Mouse (Mus musculus) heart, embryonic 11.5 days (tissue): ENCODE measurements around the gene Gng3. TPM values are rescaled to one million over a fixed set of nuclear protein-coding genes. Genes with fewer than 3 reads are reported as not detected.
A peak's percentile ranks its signal among the peaks of the same experiment; 100 is the strongest.

ENCODE experiments used
- ATAC-seq: fragments of 200-750 bp; cut with Nextera tagmentation; replicated peaks from 2 replicates; pipeline ENCODE4 v1.8.0; 2017; ENCODE audit warnings: moderate library complexity; ENCODE audit not compliant: insufficient number of reproducible peaks, low FRiP score, low TSS enrichment
- H3K27ac ChIP-seq: fragments of 300-500 bp; sonication (generic); 2 replicates; pipeline ENCODE4 v1.5.1; 2014; ENCODE audit warnings: mild to moderate bottlenecking, low read depth, low read length
- H3K27me3 ChIP-seq: fragments of 300-500 bp; sonication (generic); 2 replicates; pipeline ENCODE4 v1.6.1; 2014; ENCODE audit warnings: mild to moderate bottlenecking, low read length, mixed read lengths; ENCODE audit not compliant: control insufficient read depth, insufficient read depth
- H3K36me3 ChIP-seq: fragments of 300-500 bp; sonication (generic); 2 replicates; pipeline ENCODE4 v1.6.1; 2014; ENCODE audit warnings: mild to moderate bottlenecking, low read length, moderate library complexity, mixed read lengths; ENCODE audit not compliant: control insufficient read depth, insufficient read depth
- H3K4me1 ChIP-seq: fragments of 300-500 bp; sonication (generic); 2 replicates; pipeline ENCODE4 v1.6.1; 2014; ENCODE audit warnings: low read length; ENCODE audit not compliant: control insufficient read depth, insufficient read depth
- H3K4me2 ChIP-seq: fragments of 300-500 bp; sonication (generic); 2 replicates; pipeline ENCODE4 v1.6.1; 2014; ENCODE audit warnings: mild to moderate bottlenecking, moderate library complexity
- H3K4me3 ChIP-seq: fragments of 300-500 bp; sonication (generic); 2 replicates; pipeline ENCODE4 v1.5.1; 2014; ENCODE audit warnings: low read depth, low read length
- H3K9ac ChIP-seq: fragments of 300-500 bp; sonication (generic); 2 replicates; pipeline ENCODE4 v1.6.1; 2014; ENCODE audit warnings: mild to moderate bottlenecking, low read depth, low read length, moderate library complexity
- H3K9me3 ChIP-seq: fragments of 300-500 bp; sonication (generic); replicated peaks from 2 replicates; pipeline ENCODE4 v1.6.1; 2016; ENCODE audit warnings: low read length; ENCODE audit not compliant: control insufficient read depth
- WGBS: fragments of 180-500 bp; shearing (Covaris S2); extraction: QIAGEN DNeasy Blood & Tissue Kit; methylation state at CpG from one replicate; pipeline ENCODE4 v1.1.7; 2014; ENCODE audit not compliant: insufficient replicate concordance; 5-methylcytosine and 5-hydroxymethylcytosine counted together
- polyA plus RNA-seq: library from polyadenylated mRNA; unstranded; fragments of >200 nt; fragmentation: Nextera tagmentation; extraction: Ambion mirVana; gene quantifications from 2 replicates; pipeline ENCODE4 v1.2.1, GENCODE M21; 2014

Gene Gng3
- polyA plus RNA-seq, 1 experiment from 2014 or later, result 3.5 TPM

DNA sequence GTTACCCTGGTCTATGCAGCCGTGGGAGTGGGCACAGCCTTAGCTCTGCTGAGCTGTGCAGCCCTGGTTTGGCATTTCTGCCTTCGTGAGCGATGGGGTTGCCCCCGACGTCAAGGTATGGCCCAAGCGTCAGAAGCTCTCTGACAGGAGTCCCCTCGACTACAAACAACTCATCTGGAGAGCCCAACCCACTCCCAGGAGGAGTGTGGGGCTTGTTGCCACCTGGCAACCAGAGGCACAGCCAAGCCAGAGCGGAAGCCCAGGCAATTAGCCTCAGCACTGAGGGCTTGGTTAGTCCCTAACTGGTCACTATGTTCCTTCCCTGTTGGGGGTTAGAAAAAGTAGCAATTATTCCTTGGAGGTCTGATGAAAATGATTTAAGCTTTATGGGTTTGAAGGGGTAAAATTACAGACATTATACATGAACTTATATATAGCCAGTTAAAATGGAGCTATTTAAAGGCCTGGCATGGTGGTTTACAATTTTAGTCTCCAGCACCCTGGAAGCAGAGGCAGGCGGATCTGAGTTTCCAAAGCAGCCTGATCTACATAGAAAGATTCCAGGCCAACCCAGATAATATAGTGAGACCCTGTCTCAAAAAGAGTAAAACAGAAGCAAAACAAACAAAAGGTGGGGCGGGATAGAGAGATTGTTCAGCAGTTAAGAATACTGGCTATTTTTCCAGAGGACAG, 13.4 kb upstream of the Gng3 start:
- WGBS, result 47% methylated on average over 10 of the region's 10 CpGs
- H3K9me3 ChIP-seq, result no peaks in the 10 kb centered on the region
- H3K4me2 ChIP-seq, result no peak overlapping the region
- no peaks in the 10 kb centered on the region for H3K27me3 ChIP-seq
- H3K36me3 ChIP-seq, result no peaks in the 10 kb centered on the region
- peaks cover 4% of the 10 kb centered on the region; the same call in 1 of the 2 replicates for H3K4me1 ChIP-seq
- no peak overlapping the region for H3K27ac ChIP-seq
- no peak overlapping the region for H3K9ac ChIP-seq
- no peak overlapping the region for H3K4me3 ChIP-seq
- ATAC-seq, result no peak

DNA sequence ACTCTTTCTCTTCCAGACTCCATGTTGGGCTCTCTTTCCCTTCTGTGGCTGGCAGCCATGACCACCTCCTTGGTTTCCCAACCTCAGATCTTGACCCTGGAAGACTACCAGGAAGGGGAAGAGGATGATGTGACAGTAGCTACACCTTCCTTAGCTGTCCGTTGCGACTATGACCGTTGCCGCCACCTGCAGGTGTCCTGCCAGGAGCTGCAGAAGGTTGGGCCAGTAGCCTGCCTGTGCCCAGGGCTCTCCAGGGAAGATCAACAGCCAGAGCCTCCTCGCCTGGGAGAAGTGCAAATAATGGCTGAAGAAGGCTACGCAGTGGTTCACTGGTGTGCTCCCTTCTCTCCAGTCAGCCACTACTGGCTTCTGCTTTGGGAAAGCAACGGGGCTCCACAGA, 12.6 kb upstream of the Gng3 start:
- no peak overlapping the region for H3K4me3 ChIP-seq
- no peaks in the 10 kb centered on the region for H3K27me3 ChIP-seq
- H3K9ac ChIP-seq, result no peak overlapping the region
- H3K36me3 ChIP-seq, result 0 out of 2 replicates have a peak, but pooled peaks cover 3% of the 10 kb centered on the region
- H3K4me1 ChIP-seq, result peaks cover 4% of the 10 kb centered on the region; the same call in 1 of the 2 replicates
- no peak overlapping the region for H3K27ac ChIP-seq
- WGBS, result 41% methylated on average over 7 of the region's 7 CpGs
- no peak for ATAC-seq
- H3K4me2 ChIP-seq, result no peak overlapping the region
- H3K9me3 ChIP-seq, result no peaks in the 10 kb centered on the region

DNA sequence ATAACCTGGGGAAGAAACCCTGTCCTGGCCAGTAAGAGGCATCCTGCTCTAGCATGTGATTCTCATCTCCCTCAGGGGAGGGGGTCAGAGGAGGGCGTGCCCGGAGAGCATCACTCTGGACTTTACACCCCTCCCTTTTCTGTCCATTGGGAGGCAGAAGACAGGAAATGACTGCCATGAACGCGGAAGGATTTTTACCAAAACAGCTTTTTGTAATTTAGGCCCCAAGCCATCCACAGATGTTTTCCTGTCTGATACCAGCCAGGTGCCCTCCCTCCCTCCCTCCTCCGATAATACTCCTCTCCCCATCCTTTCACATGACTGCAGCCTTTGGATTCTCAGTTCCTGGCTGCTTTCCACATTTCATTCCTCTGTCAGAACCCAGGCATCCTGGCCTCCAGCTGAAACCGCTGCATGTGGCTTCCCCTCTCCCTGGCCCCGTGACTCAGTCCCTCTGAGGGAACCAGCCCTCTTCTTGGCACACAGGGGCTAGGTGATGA, 11.5 kb upstream of the Gng3 start, which contains the start of gene Lrrn4cl:
Lrrn4cl (plus strand) TSS at position 367 of the 500 bp plus-strand sequence.
- WGBS, result 26% methylated on average over 7 of the region's 7 CpGs
- no peak within 1 kb of the TSS for H3K4me3 ChIP-seq
- peaks cover 4% of the 10 kb centered on the region; the same call in 1 of the 2 replicates for H3K4me1 ChIP-seq
- H3K4me2 ChIP-seq, result peak within 1 kb of the TSS; percentile 7; the same call in 1 of the 2 replicates
- H3K27ac ChIP-seq, result no peak within 1 kb of the TSS
- ATAC-seq, result no peak; the same call in 1 of the 2 replicates
- no peaks in the 10 kb centered on the region for H3K27me3 ChIP-seq
- H3K36me3 ChIP-seq, result 0 out of 2 replicates have a peak, but pooled peaks cover 3% of the 10 kb centered on the region
- no peaks in the 10 kb centered on the region for H3K9me3 ChIP-seq
- no peak within 1 kb of the TSS for H3K9ac ChIP-seq

DNA sequence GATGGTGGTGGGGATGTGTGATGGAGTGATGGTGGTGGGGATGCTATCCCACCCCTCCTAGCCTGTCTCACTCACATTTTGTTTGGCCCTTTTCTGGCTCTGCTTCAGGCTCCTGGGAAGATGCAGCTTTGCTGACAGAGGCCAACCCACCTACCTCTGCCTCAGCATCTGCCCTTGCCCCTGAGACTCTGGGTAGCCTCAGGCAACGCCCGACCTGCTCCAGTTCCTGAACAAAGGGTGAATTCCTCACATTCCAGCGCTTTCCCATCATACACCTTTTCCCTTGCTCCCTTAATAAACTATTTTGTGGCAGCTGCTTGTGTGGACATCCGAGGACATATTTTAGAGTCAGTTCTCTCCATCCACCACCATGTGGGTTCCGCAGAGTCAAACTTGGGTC, 9.4 kb upstream of the Gng3 start:
- Histone ChIP-seq H3K4me1 (peaks cover 4% of the 10 kb centered on the region; the same call in 1 of the 2 replicates), H3K4me3 (no peak overlapping the region), H3K9me3 (no peaks in the 10 kb centered on the region), H3K27me3 (no peaks in the 10 kb centered on the region), H3K36me3 (0 out of 2 replicates have a peak, but pooled peaks cover 3% of the 10 kb centered on the region), H3K27ac (no peak overlapping the region), H3K4me2 (no peak overlapping the region), H3K9ac (no peak overlapping the region)
- WGBS, result 68% methylated on average over 5 of the region's 5 CpGs
- no peak for ATAC-seq

DNA sequence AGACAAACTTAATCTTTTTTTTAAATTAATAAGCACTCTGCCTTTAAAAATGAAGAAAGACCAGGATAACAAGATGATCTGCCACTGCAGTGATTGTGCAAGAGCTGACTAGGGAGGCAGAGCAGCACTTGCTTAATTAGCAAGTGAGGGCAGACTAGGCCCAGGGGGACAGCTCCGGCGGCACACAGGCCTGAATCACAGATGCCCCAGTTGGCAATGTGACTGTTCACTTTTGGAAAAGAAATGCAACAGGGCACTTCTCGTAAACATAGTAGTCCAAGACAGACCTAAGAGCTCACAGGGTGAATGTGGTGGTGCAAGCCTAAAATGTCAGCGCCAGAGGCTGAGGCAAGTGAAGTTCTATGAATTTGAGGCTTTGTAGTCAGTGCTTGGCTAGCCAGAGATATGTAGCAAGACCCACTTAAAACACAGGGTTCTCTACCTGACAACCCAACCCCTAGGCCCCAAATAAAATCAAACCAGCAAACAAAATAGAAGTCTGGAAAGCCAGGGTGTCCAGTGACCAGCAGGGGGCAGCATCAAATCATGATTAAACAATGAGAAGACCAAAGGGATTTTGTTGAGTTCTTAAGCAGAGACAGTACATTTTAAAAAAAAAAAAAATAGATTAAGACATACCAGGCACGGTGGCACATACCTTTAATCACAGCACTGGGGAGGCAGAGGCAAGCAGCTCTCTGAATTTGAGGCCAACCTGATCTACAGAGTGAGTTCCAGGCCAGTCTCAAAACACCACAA, 5.6 kb upstream of the Gng3 start:
- 64% methylated on average over 5 of the region's 5 CpGs for WGBS
- no peak overlapping the region for H3K9ac ChIP-seq

DNA sequence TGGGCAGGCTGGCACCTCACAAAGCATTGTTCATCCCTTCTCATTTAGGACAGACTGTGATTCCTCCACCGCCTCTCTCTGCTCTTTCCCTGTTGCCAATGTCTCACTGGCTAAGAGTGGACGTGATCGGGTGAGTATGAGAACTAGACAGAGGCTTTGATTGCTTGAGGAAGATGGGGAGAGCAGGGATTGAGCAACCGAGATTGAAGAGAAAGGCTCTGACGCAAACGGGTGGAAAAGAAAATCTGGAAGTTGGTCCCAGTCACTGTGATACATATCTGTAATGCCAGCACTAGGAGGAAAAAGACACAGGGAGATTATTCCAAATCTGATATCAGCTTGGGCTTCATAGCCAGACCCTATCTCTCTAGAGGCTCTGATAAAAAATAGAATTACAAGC, 4.0 kb upstream of the Gng3 start:
- H3K9me3 ChIP-seq, result no peaks in the 10 kb centered on the region
- peaks cover 27% of the 10 kb centered on the region for H3K4me1 ChIP-seq
- H3K4me3 ChIP-seq, result no peak overlapping the region
- peaks cover 5% of the 10 kb centered on the region; the same call in 1 of the 2 replicates for H3K36me3 ChIP-seq
- H3K4me2 ChIP-seq, result no peak overlapping the region
- WGBS, result 85% methylated on average over 6 of the region's 6 CpGs
- H3K9ac ChIP-seq, result no peak overlapping the region
- no peak for ATAC-seq
- H3K27me3 ChIP-seq, result no peaks in the 10 kb centered on the region
- no peak overlapping the region for H3K27ac ChIP-seq

More for the DNA sequence above, 5.6 kb upstream of the Gng3 start:
- no peaks in the 10 kb centered on the region for H3K27me3 ChIP-seq
- H3K4me3 ChIP-seq, result no peak overlapping the region
- H3K36me3 ChIP-seq, result peaks cover 5% of the 10 kb centered on the region; the same call in 1 of the 2 replicates
- no peak overlapping the region for H3K27ac ChIP-seq
- H3K4me1 ChIP-seq, result peaks cover 13% of the 10 kb centered on the region
- H3K4me2 ChIP-seq, result no peak overlapping the region
- H3K9me3 ChIP-seq, result no peaks in the 10 kb centered on the region
- ATAC-seq, result no peak

DNA sequence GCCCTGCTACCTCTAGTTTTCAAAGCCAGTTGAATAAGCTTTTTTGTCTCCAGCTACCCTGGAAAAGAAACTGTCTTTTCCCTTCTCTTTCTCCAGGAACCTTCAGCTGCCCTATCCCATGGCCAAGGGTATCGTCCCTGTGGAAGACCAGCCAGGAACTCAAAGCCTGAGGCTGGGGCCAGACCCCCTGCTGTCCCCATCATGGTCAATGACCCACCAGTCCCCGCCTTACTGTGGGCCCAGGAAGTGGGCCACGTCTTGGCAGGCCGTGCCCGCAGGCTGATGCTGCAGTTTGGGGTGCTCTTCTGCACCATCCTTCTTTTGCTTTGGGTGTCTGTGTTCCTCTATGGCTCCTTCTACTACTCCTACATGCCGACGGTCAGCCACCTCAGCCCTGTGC, 2.0 kb upstream of the Gng3 start:
- Histone ChIP-seq H3K9ac (peak overlapping the region; percentile 64), H3K27ac (no peak overlapping the region), H3K9me3 (no peaks in the 10 kb centered on the region), H3K4me2 (peak overlapping the region; percentile 66), H3K36me3 (peaks cover 2% of the 10 kb centered on the region), H3K4me3 (peak overlapping the region; percentile 45), H3K4me1 (peaks cover 27% of the 10 kb centered on the region), H3K27me3 (no peaks in the 10 kb centered on the region)
- no peak for ATAC-seq
- WGBS, result 87% methylated on average over 7 of the region's 7 CpGs

DNA sequence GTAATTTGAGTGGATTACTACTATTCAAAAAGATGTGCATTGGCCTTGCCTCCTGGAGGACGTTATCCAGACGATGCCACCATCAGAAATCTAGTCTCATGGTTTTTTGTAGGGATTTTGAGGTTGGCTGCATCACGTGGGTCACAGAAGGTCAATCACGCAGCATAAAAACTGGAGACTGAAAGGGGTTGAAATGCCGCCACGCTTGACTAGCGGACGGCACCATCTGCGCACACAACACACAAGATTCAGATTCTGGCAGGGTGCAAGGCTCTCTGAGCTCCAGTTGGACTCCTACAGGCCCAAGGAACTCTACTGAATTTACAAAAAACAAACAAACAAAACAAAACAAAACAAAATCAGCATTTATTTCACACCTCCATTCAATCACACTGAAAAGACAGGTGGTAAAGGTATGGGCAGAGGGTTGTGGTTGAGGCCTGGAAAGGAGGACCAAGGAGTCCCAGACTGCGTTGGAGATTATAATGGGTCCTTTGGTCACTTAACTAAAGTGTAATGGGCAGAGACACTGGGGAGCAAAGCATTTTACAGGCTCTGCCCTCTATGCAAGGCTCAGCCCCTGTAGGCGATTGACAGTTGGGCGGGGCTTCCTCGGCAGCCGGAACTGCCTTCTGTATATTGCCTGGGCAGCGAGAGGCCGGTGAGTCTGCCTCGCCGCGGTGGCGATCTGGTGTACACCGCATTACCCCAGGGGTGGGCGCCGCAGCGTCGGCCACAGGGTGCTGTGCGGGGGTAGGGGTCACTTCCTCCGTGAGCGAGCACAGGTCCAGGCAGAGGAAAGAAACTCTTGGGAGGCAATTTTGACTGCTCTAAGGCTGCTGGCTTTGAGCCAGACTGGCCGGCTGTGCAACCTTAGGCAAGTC, 1.2 kb upstream of the Gng3 start:
- Histone ChIP-seq H3K4me1 (peaks cover 27% of the 10 kb centered on the region), H3K9me3 (no peaks in the 10 kb centered on the region), H3K27ac (no peak overlapping the region), H3K4me2 (peak overlapping the region; percentile 66), H3K27me3 (no peaks in the 10 kb centered on the region), H3K4me3 (peak overlapping the region; percentile 45), H3K9ac (peak overlapping the region; percentile 64), H3K36me3 (peaks cover 5% of the 10 kb centered on the region)
- peak; percentile 74 for ATAC-seq
- WGBS, result 24% methylated on average over 29 of the region's 29 CpGs
